Mouse (Mus musculus) right cerebral cortex, postnatal 36 days (tissue): ENCODE data around the gene Olfr1229.

Source experiments
- DNase-seq, 2 experiments: peaks; one replicate each; pipeline ENCODE4 v3.0.0; 2022; ENCODE audit warnings: low spot score in 2 of 2, mixed read lengths in 1 of 2

Gene Olfr1229

GRCm38 (mm10) chr2:89287914-89288313 lies at the start of gene Olfr1229:
Olfr1229 (minus strand) TSS chr2:89288014.
- DNase-seq: no peak

GRCm38 (mm10) chr2:89329575-89329974 lies 41.8 kb upstream of the Olfr1229 start, which contains the start of gene Olfr1232:
Olfr1232 (minus strand) TSS chr2:89329675.
- no peak for DNase-seq

GRCm38 (mm10) chr2:89306974-89307373 lies 19.2 kb upstream of the Olfr1229 start, which contains the start of gene Olfr1231:
Olfr1231 (minus strand) TSS chr2:89307074.
- no peak for DNase-seq

- no peak for DNase-seq
Observed at GRCm38 (mm10) chr2:89297168-89297567, 9.4 kb upstream of the Olfr1229 start, which contains the start of gene Olfr1230. Olfr1230 (minus strand) TSS chr2:89297268.

GRCm38 (mm10) chr2:89253962-89254361 lies 33.9 kb downstream of the Olfr1229 start, which contains the start of gene Olfr1228:
Olfr1228 (minus strand) TSS chr2:89254062.
- DNase-seq: no peak
